Mouse (Mus musculus): ENCODE results near the gene Haus2.

The Haus2 gene

GRCm38 (mm10) chr2:120619538-120619937, 10.4 kb downstream of the Haus2 start:
- DNase-seq: no peak

GRCm38 (mm10) chr2:120622920-120623319, 13.7 kb downstream of the Haus2 start:
- DNase-seq: no peak

GRCm38 (mm10) chr2:120628076-120628865, 19.1 kb downstream of the Haus2 start:
- DNase-seq: no peak

- peak; percentile 99 for DNase-seq
Measured at GRCm38 (mm10) chr2:120628886-120629735, 19.9 kb downstream of the Haus2 start, which contains the start of gene Stard9. Gene Stard9, plus strand, starts transcription at chr2:120629121.

- no peak for DNase-seq
Measured at GRCm38 (mm10) chr2:120630246-120630645, 21.1 kb downstream of the Haus2 start.

- no peak for DNase-seq
Measured at GRCm38 (mm10) chr2:120630655-120631054, 21.5 kb downstream of the Haus2 start.

- DNase-seq: no peak
Measured at GRCm38 (mm10) chr2:120631521-120631920, 22.3 kb downstream of the Haus2 start.

GRCm38 (mm10) chr2:120631957-120632356, 22.8 kb downstream of the Haus2 start:
- DNase-seq: peak; percentile 78

- DNase-seq: no peak
Measured at GRCm38 (mm10) chr2:120640835-120641234, 31.7 kb downstream of the Haus2 start.

- peak; percentile 55 for DNase-seq
Measured at GRCm38 (mm10) chr2:120643836-120644235, 34.7 kb downstream of the Haus2 start.

- no peak for DNase-seq
Measured at GRCm38 (mm10) chr2:120646777-120647176, 37.6 kb downstream of the Haus2 start.

GRCm38 (mm10) chr2:120652256-120652924, 43.2 kb downstream of the Haus2 start:
- no peak for DNase-seq

- no peak for DNase-seq
Measured at GRCm38 (mm10) chr2:120652925-120653284, 43.7 kb downstream of the Haus2 start.

- no peak for DNase-seq
Measured at GRCm38 (mm10) chr2:120654693-120655092, 45.5 kb downstream of the Haus2 start.

- no peak for DNase-seq
Measured at GRCm38 (mm10) chr2:120655905-120656304, 46.7 kb downstream of the Haus2 start.

GRCm38 (mm10) chr2:120656711-120657110, 47.5 kb downstream of the Haus2 start:
- DNase-seq: no peak

- DNase-seq: no peak
Measured at GRCm38 (mm10) chr2:120658486-120658885, 49.3 kb downstream of the Haus2 start.

- DNase-seq: no peak
Measured at GRCm38 (mm10) chr2:120659318-120659717, 50.1 kb downstream of the Haus2 start.

- no peak for DNase-seq
Measured at GRCm38 (mm10) chr2:120660486-120661078, 51.4 kb downstream of the Haus2 start.

GRCm38 (mm10) chr2:120662766-120663165, 53.6 kb downstream of the Haus2 start:
- DNase-seq: no peak

GRCm38 (mm10) chr2:120663491-120664154, 54.4 kb downstream of the Haus2 start:
- no peak for DNase-seq

GRCm38 (mm10) chr2:120667446-120667845, 58.3 kb downstream of the Haus2 start:
- DNase-seq: no peak

All from layer of hippocampus, adult 9-11 months (tissue).